Mouse (Mus musculus) monocyte, adult 5-6 weeks (primary cell): ENCODE data around the gene Ndufaf3. TPM values are rescaled to one million over a fixed set of nuclear protein-coding genes. Genes with fewer than 3 reads are reported as not detected.

Experiments used
- ATAC-seq: fragments of 153-309, 156-312 bp; replicated peaks from 2 replicates; pipeline ENCODE4 v1.8.0; 2017; ENCODE audit warnings: mild to moderate bottlenecking; ENCODE audit not compliant: low TSS enrichment, insufficient number of reproducible peaks, severe bottlenecking, poor library complexity, low FRiP score
- total RNA-seq: library from RNA; stranded (forward); fragments of 200-1000, 200-491, 200-594 nt; gene quantifications from 3 replicates; pipeline ENCODE4 v1.2.3, GENCODE M21; 2017

Ndufaf3 gene
- total RNA-seq, 1 experiment from 2014 or later, result 13.4 TPM

DNA sequence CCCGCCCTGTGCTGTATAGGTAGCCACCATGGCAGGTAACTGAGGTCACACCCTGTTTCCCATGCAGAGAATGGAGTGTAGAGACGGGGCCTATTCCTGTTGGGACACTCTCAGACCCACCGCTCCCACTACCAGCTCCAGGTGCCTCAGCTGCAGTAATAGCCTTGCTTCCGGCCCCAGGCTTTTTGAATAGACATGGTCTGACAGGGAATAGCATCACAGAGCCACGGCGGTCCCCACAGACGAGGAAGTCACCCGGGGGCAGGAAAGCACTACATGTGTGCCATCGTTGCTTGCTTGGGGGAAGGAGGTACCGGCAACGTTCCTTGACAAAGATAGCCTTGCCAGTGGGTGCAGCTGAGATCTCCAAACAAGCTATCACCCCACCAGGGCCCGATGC, 7.7 kb upstream of the Ndufaf3 start:
- no peak for ATAC-seq

DNA sequence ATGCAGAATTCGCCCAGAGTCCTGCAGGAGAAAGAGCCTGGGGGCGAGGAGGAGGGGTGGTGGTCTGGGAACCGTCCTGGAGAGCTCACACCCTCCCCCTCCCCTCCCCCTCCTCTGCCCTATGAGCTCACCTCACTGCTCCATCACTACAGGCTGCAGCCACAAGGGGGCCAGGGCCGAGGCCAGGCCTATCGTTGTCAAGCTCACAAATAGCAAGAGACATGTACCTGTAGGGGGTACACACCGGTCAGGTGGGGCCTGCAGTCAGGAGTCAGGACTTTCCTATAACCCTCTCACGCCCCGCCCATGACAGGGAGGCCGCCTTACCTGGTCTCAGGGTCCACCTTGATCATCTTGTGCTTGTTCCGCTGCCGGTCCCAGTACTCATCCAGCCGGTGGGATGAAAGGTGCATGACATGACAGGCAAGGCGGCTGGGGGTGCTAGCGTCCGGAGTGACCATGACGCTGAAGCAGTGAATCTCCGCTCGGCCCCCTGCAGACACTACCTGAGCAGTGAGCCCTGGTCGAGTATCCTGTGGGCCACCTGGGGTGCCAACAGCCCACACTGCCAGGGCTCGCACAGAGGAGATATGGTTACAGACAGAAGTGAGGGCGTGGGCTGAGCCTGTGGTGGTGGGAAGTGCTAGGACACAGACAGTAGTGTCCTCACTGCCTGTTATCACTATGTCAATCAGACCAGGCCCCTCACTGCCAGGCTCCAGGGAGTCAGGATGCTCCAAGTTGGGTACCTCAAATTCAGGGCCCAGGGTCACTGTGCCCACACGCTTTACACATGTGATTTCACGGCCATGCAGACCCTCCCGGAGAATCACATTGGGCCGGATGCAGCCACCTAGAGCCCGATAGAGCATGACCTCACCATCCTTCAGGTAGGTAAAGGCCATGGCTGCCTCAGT, 6.8 kb upstream of the Ndufaf3 start:
- no peak for ATAC-seq

DNA sequence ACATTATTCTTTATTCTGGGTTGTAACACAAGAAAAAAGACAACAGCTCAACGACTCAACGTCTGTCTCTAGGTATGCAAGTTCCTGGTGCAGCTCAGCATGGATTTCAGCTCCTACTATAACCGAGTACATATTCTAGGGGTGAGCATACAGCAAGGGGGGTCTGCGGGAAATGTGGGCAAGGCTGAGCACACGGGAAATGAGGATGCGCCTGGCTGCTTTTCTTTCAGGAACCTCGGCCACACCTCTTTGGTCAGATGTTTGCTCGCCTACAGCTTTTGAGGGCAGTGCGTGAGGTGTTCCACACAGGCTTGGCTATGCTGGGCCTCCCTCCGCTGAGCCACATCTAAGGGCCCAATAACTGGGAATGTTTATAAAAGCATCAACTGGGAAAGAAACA, 5.1 kb upstream of the Ndufaf3 start:
- ATAC-seq, result no peak

GRCm38 (mm10) chr9:108571401-108571973, 4.3 kb upstream of the Ndufaf3 start:
- ATAC-seq, result no peak

DNA sequence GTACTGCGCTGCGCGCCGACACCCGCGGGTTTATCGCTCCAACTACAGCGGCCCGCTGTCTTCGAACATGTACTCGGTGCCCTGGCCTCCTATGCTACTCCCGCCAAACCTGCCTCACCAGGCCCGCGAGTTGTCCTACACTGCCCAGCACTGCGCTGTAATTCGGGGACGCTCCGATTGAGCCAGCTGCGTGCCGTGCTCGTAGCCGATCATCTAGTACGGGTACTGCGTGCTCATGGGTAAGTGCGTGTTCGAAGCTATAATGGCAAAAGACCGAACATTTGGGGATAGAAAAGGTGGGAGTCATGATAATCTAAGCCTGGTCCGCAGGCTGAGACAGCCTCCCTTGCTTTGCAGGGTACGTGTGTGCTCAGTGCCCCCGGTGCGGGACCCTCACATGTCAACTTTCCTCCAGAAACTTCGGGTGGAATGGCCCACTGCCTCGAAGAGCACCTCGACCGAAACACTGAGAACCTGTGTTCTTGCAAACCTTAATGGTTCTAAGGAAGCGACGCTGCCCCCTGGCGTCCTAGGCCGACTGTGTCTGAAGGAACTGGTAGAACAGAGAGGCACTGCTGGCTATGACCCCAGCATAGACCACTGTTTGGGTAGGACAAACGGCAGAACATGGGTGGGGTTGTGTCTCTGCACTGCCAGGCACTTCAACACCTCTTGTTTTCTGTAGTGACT, 3.1 kb upstream of the Ndufaf3 start:
- ATAC-seq, result no peak

DNA sequence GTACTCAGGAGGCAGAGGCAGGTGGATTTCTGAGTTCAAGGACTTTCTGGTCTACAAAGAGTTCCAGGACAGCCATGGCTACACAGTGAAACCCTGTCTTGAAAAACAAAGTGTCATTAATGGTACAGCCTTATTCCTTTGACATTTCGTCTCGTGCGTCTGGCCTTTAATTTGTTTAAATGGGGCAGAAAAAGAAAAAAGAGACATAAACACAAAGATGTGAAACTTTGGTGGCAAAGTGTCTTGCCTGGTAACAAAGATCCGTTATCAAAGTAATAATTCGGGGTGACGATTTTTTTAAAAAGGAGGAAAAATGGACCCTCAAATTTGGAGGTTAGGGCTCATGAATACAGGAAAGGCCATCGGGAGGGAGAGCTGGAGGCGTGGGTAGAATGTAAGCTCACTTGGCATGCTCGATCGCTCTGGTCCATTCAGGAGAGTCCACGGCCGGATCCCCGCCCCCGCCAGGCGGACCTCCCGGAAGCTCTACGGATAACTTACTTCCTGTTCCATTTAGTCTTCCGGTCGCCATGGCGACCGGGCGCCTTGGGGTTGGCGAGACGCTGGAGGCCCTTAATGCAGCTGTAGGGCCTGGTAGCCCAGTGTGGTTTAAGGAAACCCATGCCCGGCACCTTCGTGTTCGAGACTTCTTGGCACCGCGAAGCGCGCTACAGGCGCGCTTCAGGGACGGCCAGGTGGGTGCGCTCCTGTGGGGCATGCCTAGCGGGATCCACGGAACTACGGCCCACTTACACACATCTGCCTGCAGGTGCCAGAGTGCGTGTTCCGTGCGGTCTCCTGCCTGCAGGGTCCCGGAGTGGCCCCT, 2.4 kb upstream of the Ndufaf3 start, which contains the start of gene Dalrd3:
Gene Dalrd3 (plus strand): TSS at position 506 of the 826 bp plus-strand sequence.
- ATAC-seq, result peak; percentile 46

DNA sequence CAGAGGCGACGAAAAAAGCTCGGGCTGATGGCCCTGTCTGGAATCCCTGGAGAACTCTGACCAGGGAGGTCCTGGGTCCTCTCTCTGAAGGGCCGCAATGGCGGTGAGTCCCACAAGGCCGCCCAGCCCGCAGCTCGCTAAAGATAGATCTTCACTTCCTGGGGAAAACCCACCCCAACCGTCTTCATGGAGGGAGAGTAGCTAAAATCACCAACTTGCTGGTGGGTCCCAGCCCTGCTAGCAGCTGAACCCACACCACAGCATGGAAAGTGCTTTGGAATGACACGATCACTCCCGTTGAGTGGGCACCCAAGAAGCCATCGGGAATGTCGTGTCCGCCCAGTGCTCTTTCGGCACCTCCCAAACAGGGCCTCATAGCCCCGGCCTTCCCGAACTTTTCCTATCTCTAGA, 1.3 kb upstream of the Ndufaf3 start:
- no peak for ATAC-seq

GRCm38 (mm10) chr9:108567931-108568419, 741 bp upstream of the Ndufaf3 start:
- no peak for ATAC-seq

GRCm38 (mm10) chr9:108565881-108566814, 1.1 kb downstream of the Ndufaf3 start:
- ATAC-seq, result no peak

- ATAC-seq, result no peak
Measured at GRCm38 (mm10) chr9:108564131-108564530, 3.1 kb downstream of the Ndufaf3 start.

DNA sequence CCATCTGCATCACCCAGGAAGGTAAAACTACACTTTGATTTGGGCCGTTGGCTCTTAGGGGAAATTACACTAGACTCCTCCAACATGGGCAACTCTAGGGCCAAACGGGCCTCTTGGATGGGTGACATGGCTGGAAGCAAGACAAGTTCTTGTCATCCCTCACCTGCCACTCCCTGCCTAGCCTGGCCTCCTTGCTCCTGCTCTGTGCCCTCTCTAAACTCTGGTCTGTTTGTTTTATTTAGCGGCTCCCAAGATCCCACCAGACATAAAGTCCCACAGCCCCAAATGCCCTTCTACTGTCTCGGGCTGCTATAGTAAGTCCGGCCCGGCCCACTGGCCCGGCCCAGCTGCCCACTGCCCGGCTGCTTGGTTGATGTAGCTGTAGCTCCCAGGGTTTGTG, 3.6 kb downstream of the Ndufaf3 start:
- ATAC-seq, result no peak

DNA sequence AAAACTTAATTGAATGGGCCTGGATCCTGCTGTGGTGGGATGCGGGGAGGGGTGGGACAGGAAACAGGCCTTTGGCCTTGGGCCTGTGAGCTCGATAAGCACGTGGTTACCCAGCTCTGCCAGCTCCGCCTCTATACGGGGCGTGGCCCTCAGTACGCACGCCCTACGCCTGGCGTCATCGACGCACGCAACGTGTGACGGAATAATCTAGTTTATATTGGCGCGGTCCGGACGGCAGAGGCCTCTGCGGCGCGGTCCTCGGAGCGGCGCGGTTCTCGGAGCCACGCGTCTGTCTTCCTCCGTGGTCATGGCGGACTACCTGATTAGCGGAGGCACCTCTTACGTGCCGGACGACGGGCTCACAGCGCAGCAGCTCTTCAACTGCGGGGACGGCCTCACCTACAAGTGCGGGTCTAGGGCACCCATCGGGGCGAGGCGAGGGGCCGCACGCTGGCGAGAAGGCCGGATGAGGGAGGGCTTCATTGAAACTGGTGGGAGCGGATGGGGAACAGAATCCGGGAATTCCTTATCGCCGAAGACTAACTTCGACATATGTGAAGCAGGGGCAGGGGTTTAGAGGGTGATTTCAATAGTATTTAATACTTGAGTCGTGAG, 6.9 kb downstream of the Ndufaf3 start, which contains the start of gene Impdh2:
Gene Impdh2 (plus strand): TSS at position 60 of the 615 bp plus-strand sequence.
- ATAC-seq, result peak; percentile 96

GRCm38 (mm10) chr9:108559169-108559568, 8.1 kb downstream of the Ndufaf3 start:
- ATAC-seq, result no peak

DNA sequence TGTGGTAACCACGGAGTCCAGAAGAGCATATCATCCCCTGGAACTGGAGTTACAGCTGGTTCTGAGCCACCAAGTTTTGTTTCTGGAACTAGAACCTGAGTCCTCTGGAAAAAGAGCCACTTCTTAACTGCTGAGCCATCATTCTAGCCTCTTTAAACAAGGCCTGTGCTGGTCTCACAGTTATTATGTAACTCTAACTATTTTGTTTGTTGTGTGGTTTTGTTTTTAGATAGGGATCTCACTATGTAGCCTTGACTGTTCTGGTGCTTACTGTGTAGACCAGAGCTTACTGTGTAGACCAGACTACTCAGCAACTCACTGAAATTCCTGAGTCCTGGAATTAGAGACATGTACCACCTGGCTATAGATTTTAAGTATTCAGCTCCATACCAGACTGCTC, 20.4 kb downstream of the Ndufaf3 start:
- no peak for ATAC-seq

GRCm38 (mm10) chr9:108545986-108546385, 21.2 kb downstream of the Ndufaf3 start:
- ATAC-seq, result no peak

DNA sequence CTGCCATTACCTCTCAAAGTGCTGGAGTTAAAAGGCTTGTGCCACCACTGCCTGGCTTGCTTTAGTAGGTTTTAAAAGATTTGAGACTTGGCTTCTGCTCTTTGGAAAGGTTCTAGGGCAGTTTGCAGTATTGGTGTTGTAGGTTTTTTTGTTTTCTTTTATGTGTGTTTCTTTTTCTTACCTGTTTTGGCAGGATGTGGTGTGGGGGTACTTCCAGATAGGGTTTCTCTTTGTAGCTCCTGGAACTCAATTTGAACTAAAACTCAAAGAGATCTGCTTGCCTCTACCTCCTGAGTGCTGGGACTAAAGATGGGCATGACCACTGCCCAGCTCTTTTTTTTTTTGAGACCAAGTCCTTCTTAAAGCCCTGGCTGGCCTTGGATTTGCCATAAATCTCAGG, 26.4 kb downstream of the Ndufaf3 start:
- ATAC-seq, result no peak

DNA sequence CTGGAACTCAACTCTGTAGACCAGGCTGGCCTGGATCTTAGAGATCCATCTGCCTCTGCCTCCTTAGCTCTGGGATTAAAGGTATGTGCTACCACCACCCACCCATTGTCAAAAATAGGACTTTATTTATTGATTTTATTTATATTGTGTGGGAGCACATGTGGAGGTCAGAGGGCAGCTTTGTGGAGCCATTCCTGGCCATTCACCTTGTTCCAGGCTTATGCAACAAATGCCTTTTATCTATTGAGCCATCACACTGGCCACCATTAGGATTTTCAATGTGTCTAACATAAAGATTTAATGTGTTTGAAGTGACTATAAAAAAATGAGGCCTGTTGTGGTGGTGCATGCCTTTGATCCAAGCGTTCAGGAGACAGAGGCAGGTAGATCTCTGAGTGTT, 35.7 kb downstream of the Ndufaf3 start:
- ATAC-seq, result no peak
